Mouse (Mus musculus) heart, postnatal 10 days (tissue): ENCODE measurements around the gene Mapk11. TPM values are rescaled to one million over a fixed set of nuclear protein-coding genes. Genes with fewer than 3 reads are reported as not detected.

Experiments used
- DNase-seq, 2 experiments: peaks; one replicate each; pipeline ENCODE4 v3.0.0; 2021
- intact Hi-C: fragments of 180-260 bp; cut with DNase I; formaldehyde crosslinking; loops from one replicate; pipeline ENCODE4 v1.15.1; 2025
- total RNA-seq, 2 experiments: library from RNA; stranded (reverse); gene quantifications; 2 replicates each; pipeline ENCODE4 v1.2.3; 2021

Gene Mapk11
- total RNA-seq, 2 experiments from 2014 or later = 4.1 to 4.8 TPM

DNA sequence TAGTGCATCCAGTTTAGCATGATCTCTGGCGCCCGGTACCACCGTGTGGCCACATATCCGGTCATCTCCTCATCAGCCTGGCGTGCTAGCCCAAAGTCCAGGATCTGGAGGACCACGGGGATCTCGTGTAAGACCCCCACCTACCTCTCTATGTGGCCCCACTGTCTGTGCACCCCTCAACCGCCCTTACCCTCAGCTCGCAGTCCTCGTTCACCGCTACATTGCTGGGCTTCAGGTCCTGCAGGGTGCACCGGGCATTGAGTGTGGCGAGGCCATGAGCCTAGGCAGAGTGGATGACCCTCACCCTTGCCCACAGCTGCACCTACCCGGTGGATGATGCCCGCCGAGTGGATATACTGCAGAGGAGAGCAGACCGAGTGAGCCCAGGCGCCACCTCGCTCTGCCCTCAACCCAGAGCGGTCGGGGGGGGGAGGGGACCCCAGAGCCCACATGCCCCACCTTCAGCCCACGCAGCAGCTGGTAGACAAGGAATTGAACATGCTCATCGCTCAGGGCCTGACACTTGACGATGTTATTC is 3.5 kb downstream of the Mapk11 start:
- DNase-seq = no peak
- intact Hi-C loops = no loop called here

DNA sequence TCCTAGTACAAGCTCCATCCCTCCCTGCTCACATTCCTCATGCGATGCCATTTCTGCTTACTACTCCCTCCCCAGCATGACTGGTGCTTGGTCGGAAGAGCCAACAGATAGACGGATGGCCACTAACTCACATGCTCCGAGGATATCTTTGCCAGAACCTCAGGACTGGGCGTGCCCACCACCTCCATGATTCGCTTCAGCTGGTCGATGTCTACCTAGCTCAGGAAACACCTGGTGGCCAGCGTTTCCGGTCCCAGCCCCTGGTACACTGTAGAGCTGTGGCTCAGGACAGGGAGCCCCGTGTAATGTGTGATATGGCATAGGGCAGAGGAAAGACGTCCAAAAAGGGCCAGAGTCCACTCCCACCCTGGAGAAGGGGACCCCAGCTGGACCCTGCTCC is 4.5 kb downstream of the Mapk11 start:
- DNase-seq = no peak
- intact Hi-C loops = no loop called here

DNA sequence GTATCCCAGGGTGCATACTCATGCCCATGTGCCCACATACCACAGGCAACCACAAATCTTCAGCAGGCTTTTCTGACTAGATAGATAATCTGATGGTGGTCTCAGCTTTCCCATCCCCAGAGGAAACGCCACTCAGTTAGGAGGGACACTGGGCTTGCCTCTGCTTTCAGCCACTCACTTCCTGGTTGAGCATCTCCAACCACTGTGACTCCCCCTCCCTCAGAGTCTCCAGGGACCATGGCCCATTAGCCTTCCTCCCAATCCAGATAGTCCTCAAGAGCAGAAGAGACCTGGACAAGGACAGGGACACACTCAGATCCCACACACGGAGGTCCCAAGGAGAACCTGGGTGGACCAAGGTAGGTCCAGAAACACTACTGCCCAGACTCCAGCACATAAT is 6.3 kb downstream of the Mapk11 start:
- intact Hi-C loops = no loop called here
- no peak for DNase-seq

DNA sequence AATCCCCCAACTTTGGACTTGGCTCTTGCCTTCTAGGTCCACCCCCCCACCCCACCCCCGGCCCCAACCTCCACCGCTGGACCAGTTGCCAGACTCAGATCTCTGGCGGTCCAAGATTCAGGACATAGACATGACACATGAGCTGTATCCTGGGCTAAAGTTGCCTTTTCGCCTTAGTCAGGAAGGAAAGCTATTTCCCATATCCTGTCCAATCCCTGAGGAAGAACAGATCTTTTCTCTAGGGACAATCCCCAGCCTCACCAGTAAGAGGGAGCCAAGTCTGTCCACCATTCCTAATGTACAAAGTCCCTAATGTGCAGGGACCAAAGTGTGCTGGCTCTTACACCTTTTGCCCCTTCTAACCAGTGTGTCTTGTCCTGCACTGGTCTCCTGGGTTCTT is 7.5 kb downstream of the Mapk11 start:
- intact Hi-C loops = no loop called here
- DNase-seq = peak in 1 of 2 experiments; percentile 19

DNA sequence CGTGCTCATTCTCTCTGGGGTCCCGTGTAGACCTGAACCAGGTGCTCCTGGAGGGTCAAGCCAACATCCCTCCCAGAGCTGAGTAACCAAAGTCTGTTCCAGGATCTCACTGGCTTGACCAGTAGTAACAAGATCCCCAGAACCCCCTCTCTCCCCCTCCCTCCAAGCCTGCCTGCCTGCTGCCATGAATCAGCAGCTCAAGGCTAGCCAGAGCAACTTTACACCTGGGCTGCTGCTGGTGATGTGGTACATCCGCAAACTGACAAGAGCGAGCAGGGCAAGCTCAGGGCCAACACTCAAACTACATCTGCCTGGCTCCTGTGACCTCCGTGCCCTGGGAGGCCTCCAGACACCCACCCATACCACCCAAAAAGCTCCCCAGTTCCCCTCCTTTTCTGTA is 8.0 kb downstream of the Mapk11 start:
- DNase-seq = no peak
- intact Hi-C loops = no loop called here

DNA sequence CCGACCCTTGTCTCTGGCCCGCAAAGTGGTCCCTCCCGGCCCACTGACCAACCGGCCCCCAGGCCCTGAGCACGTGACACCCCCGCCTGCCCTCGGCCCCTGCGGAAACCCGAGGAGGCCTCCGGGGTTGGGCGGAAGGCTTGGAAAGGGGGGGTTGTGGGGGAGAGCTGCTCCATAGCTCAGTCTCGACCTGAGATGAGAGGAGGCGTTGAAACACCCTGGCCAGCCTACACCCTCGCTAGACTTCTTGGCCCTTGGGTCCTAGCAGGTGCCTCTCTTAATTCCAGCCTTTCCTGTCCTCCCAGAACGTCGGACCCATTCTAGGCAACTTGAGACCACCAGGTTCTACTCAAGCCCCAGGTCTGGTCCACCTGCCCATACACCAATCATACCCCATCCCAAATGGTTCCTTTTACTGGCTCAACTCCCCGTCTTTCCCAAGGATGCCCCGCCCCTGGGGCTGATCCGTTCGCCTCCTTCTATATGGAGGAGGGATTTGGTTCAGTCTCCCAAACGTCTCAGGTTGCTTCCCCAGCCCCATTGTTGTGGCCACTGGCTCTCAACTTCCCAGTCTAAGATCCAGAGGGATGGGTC is 8.7 kb downstream of the Mapk11 start, which contains the start of gene Mapk12:
TSS of gene Mapk12 (minus strand) at position 45 of the 594 bp plus-strand sequence.
- intact Hi-C loops = no loop called here
- DNase-seq = peak in 1 of 2 experiments; percentile 76

DNA sequence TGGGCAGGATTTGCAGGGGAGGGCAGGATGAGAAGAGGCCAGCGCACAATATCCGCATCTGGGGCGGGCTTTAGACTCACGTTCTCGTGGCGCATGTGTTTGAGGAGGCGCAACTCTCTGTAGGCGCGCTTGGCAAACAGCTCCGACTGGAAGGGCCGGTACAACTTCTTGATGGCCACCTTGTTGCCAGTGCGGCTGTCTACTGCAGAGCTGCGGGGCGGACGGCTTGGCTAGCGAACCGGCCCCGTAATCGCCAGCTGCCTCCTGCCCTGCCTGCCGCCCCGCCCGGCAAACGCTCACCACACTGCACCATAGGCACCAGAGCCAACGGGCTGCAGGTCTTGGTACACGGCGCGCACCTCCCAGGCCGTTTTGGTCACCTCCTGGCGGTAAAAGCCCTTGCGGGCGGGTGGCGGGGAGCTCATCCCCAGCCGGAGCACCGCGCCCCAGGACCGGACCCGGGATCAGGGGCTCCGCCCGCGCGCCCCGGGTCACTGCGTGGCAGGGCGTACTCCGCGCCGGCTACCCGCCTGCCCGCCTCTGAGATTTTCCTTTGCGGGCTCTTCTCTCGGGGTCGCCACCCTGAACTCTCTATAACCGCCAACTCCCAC is 9.3 kb downstream of the Mapk11 start:
- DNase-seq = peak; percentile 69
- intact Hi-C loops = no loop called here

DNA sequence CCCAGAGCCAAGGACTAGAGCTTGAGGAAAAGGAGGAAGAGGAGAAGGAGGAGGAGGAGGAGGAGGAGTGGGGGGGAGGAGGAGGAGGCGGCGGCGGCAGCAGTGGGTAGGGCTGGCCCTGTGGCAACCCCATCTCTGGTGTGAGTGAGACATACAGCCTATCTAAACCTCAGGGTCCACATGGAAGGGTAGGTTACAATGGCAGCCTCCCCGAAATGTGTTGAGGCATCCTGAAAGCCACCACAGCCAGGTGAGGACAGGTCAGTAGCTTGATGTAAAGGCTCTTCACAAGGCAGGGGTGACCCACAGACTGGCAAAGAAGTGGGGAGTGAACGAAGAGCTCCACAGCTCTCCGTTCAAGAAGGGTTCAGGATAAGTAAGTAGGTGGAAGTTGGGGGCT is 10.9 kb downstream of the Mapk11 start:
- DNase-seq = no peak
- intact Hi-C loops = no loop called here

DNA sequence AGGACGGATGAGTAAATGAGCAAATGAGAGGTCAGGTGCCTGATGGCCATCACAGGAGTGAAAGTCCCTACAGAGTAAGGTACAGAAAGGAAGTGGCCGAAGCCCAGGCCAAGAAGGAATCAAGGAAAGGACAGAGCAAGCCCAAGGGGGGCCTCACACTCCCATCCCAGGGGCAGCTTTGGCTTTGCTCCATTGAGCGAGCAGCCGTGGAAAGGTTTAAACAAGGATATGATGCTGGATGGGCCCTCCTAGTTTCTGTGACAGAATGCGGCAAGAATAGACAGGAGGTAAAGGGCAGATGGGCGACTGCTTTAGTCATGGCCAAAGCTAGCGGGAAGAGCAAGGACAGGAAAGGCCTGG is 11.4 kb downstream of the Mapk11 start:
- DNase-seq = no peak
- intact Hi-C loops = no loop called here

DNA sequence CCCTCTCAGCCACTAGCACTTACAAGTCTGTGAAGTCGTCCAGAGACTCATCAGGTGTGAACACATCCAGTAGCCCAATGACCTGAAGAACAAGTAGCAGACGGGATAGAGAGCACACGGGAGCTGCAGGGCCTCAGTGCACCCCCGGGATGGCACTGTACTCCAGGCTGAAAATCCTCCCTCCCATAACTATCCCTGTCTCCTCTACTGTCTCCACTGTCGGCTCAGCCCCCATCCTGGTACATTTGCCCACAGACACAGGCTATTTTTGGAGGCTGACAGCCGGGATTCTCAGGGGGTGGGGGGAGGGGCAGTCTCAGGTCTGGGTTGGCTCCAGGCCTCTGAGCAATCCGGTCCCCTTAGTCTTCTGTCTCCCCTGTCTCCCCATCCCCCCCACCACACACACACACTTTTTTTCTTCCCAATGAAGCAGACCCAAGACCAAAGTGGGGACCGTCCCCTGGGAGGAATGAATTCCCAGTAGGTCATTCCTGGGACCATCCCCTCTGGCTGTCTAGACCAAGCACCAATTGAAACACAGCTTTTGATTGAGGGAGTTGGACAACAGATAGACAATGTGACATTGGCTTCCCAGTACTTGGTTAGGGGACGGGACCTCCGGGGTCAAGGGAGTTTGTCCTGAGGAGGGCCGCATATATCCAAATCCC is 11.9 kb downstream of the Mapk11 start:
- peak in 1 of 2 experiments; percentile 27 for DNase-seq
- intact Hi-C loops = no loop called here

DNA sequence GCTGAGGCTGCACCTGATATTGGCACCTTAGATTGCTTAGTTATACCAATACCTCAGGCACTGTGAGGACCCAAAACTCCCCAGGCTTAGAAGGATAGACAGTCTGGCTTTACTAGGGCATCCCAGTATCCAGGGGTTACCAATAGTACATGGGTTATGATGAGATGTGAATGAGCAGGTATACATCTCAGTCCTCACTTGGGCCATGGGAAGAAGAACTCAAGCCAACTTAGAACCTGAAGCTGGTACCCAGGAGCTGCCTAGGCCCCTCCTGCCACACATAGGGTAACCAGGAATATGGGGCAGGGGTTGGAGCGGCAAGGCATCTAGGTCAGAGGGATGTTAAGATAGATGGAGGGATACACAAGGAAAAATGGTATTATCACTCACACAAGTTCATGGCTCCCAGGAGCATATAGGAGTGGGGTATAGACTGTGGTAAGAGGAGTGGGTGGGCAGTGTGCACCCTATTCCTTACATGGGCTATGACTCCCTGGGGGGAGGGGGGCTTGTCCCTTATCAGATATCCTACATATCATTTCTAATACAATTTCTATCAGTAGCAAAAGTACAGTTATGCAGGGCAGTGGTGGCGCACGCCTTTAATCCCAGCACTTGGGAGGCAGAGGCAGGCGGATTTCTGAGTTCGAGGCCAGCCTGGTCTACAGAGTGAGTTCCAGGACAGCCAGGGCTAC is 12.8 kb downstream of the Mapk11 start:
- no peak for DNase-seq
- intact Hi-C loops = no loop called here

DNA sequence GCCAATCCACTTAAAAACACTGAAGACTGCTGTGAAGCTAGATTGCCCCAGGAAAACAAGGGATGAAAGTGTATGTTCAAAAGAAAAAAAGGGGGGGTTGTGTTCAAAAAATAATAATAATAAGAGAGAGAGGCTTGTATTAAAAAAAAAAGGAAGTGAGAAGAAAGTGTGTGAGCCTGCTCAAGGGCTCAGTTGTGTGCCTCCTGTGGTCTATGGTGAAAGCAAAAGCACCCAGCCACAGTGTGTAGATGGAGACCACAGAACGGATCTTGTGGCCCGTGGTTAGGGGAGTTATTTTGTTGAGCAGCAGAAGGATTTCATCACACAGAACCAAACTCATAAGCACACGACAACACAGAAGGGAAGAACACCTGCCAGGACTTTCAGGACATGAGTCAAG is 18.1 kb downstream of the Mapk11 start:
- DNase-seq = no peak
- intact Hi-C loops = no loop called here

DNA sequence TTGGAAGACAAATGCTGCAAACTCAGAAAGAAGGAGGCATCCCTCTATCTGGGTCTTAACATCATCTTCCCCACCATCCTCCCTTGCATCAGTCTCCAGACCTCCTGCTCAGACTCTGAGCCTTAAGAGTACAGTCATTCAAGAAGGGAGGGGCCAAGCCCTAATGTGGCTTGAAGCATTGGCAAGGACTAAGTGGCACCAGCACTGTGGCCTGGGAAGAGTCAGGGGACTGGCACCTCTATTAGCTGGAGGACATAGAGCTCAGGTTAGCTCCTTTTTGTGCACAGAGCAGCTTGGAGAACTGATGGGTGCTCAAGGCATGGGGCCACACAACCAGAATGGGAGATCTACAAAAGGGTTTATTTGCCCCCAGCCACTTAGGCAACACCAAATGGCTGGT is 19.2 kb downstream of the Mapk11 start:
- intact Hi-C loops = no loop called here

DNA sequence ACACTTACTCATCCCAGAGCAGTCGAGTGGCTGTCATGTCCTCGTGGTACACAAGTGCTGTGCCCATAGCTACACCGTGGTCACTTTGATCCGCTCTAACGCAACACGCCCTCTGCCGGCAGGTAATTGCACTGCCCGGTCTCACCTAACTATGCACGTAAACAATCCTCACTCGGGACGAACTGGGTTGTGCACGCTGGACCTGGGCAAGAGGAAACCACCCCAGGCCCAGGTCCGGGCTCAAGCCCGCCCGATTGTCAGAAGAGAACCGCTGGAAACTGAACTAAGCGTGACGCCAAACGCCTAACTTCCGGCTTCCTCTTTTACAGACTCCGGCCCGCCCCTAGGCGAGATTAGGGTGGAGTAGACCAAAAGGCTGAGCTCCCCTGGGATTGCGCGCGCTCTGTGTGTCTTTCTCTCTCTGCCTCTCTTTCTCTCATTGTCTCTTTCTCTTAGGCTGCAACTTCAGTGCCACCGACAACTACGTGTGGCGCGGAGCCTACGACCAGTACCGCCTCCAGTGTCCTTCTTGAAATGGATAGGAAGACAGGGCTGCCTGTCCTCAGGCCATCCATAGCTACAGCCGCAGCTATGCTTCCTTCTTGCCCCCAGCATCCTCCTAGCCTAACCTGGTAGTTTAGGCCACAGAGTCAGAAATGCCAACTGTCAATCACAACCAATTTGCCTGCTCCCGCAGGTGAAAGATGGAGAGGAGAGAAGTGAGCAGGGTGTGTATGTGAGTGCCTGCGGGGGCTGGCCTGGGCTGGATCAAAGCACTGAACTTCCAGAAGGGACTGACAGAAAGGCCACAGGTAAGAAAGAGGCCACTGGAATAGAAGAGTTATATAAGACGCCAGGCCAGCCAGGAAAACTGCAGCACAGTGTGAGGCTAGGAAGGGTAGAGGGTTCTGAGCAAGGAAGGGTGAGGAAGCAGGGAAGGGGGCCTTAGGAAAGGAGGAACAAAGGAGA is 20.8 kb downstream of the Mapk11 start, which contains the start of gene Hdac10:
TSS of gene Hdac10 (minus strand) at position 319 of the 969 bp plus-strand sequence.
- DNase-seq = peak; percentile 90 to 91
- intact Hi-C loops = no loop called here

More for the DNA sequence above, 19.2 kb downstream of the Mapk11 start:
- DNase-seq = no peak

DNA sequence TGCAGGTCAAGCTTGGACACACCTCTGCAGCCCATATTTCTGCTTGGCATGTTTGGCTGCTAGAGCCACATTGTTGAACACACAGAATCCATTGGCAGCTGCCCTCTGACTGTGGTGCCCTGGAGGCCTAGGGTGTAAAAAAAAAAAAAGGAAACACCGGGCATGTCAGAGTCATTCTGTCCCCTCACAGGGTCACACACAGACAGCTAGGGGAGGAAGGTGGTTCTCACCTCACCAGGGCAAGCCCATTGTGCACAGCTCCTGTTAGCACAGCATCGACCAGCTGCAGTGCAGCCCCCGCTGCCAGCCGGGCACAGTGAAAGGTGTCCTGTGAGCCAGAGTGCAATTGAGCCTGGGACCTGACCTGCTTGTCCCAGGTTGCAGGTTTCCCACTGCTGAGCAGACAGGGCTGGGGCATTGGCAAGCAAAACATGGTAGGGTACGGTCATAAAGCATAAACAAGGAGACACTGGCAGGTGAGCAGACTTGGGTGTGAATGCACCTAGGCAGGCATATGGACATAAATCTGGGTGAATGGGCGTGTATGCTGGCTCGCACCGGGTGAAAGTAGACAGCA is 22.0 kb downstream of the Mapk11 start:
- DNase-seq = no peak
- intact Hi-C loops = no loop called here

DNA sequence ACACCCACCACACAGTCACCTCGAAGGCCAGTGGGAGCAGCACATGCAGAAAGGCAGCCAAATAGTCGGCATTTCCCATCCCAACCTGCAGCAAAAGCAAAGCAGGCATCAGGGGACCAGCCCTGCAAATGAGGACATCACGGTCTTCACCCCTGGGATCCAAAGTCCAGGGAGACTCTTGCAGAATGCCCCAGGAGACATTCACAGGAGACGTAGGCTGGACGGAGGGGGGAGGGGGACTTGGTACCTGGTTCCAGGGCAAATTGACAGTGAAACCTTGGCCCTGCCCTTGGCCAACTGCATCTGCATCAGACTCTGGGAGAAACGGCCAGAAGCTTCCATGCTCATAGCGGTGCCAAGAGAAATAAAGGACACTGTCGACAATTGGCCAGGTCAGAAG is 22.8 kb downstream of the Mapk11 start:
- intact Hi-C loops = no loop called here
- no peak for DNase-seq

DNA sequence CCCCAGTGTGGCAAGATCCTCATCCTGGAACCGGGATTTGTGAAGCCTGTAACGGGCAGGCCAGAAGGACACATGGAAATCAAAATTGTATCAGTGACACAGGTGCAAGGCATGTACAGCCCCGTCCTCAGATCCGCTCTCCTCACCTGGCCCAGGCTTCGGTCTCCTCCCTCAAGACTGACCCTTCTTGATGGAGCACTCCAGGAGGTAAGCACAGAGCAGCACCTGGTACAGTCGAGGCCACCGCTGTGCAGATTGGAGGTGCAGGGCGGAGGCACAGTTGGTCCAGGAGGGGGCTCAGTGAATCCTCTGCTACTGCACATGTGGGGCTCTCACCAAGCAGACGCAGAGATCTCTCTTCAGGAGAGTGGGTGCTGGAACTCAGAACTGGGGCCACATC is 24.1 kb downstream of the Mapk11 start:
- DNase-seq = no peak
- intact Hi-C loops = no loop called here

DNA sequence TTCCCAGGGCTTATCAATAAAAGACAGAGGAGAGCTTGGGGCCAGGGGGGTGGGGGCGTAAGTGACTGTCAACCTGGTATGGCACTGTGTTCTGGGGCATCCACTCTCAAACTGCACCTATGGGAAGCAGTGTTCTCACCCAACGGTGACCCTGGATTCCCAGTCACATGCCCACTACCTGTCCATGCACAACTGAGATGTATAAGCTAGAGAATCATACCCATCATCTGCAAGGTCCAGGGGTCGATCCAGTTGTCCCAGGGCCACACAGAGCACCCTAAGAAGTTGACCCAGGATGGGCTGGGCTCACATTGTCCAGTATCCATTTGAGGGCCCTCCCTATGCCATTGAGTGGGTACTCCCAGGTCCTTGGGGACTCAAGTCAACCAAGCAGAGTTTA is 25.1 kb downstream of the Mapk11 start:
- intact Hi-C loops = loop anchor here (5.0 kb wide), 1 partner anchor 73 kb away; the partner anchor contains the start of gene Dennd6b
- DNase-seq = no peak

DNA sequence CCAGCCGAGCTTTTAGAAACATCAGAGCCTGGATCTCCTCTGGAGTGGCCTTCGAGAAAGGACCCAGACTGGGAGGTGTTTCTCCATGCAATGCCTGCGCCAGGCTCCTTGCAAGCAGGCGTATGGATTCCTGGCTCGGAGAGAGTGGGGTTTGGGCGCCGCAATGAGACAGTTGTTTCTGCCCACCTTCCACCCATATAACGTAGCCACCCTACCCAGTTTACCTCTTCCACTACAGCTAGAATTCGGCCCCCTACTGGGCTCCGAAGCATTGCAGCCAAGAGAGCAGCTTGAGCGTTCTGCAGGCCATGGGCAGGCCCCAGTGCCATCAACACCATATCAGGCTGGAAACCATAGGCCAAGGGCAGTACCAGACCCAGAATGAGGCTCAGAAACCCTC is 25.8 kb downstream of the Mapk11 start:
- no peak for DNase-seq
- intact Hi-C loops = loop anchor here (1.0 to 5.0 kb wide), 2 partner anchors 74 to 87 kb away; partner anchors contain the start of gene Dennd6b
